Mouse (Mus musculus) activated CD4-positive, CD25-positive, alpha-beta regulatory T cell, adult 9 weeks (primary cell): Measurements from ENCODE around the gene Speer4b. TPM values are rescaled to one million over a fixed set of nuclear protein-coding genes. Genes with fewer than 3 reads are reported as not detected.

ENCODE experiments used
- polyA plus RNA-seq: library from polyadenylated mRNA; unstranded; fragments of 100-300 nt; shearing (Covaris generic); gene quantifications from one replicate; pipeline ENCODE4 v1.2.1, GENCODE M21; 2017

The Speer4b gene
- polyA plus RNA-seq: not detected

DNA sequence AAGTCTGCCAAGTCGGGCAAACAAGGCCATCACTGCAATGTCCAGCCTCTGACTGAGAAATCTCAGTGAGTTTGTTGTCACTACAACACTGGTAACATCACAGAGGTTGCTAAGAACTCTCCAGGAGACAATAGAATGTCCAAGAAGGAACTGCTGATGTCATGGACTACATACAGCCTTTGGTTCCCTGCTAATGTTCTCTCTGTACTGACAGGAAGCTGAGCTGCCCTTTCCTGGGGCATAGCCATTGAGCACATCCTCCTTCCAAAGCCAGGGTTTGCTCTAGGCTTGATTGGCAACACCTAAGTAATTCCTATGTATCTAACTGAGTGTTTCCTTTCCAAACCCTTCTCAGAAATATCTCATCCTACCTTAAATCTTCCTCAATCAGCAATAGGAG lies at the start of gene Speer4b:
Gene Speer4b, minus strand, starts transcription at position 101 of the 400 bp plus-strand sequence.

